Mouse (Mus musculus) heart, postnatal 0 days (tissue): ENCODE results near the gene Spint1. TPM values are rescaled to one million over a fixed set of nuclear protein-coding genes. Genes with fewer than 3 reads are reported as not detected.

Experiments used
- ATAC-seq: fragments of 200-750 bp; cut with Nextera tagmentation; 2 replicates; pipeline ENCODE4 v1.8.0; 2017; ENCODE audit warnings: low read depth, moderate number of reproducible peaks, moderate library complexity; ENCODE audit not compliant: insufficient read depth
- DNase-seq: peaks from one replicate; pipeline ENCODE4 v3.0.0-alpha.2; 2016; ENCODE audit warnings: low spot score
- H3K27ac ChIP-seq: fragments of 300-500 bp; sonication (generic); 2 replicates; pipeline ENCODE4 v1.5.1; 2014; ENCODE audit warnings: low read depth, mild to moderate bottlenecking
- H3K27me3 ChIP-seq: fragments of 300-500 bp; sonication (generic); 2 replicates; pipeline ENCODE4 v1.6.1; 2014; ENCODE audit warnings: low read length, mixed read lengths; ENCODE audit not compliant: control insufficient read depth, insufficient read depth
- H3K36me3 ChIP-seq: fragments of 300-500 bp; sonication (generic); replicated peaks from 2 replicates; pipeline ENCODE4 v1.6.1; 2014; ENCODE audit warnings: low read length, mixed read lengths; ENCODE audit not compliant: control insufficient read depth, insufficient read depth
- H3K4me1 ChIP-seq: fragments of 300-500 bp; sonication (generic); 2 replicates; pipeline ENCODE4 v1.6.1; 2014; ENCODE audit warnings: antibody characterized with exemption; ENCODE audit not compliant: control insufficient read depth, insufficient read depth
- H3K4me2 ChIP-seq: fragments of 300-500 bp; sonication (generic); 2 replicates; pipeline ENCODE4 v1.6.1; 2014; ENCODE audit warnings: low read depth, mild to moderate bottlenecking, low read length, moderate library complexity
- H3K4me3 ChIP-seq: fragments of 300-500 bp; sonication (generic); 2 replicates; pipeline ENCODE4 v1.5.1; 2014; ENCODE audit warnings: low read depth, low read length
- H3K9ac ChIP-seq: fragments of 300-500 bp; sonication (generic); replicated peaks from 2 replicates; pipeline ENCODE4 v1.6.1; 2014; ENCODE audit warnings: low read depth, low read length, mixed read lengths
- H3K9me3 ChIP-seq: fragments of 300-500 bp; sonication (generic); replicated peaks from 2 replicates; pipeline ENCODE4 v1.6.1; 2016; ENCODE audit warnings: low read length; ENCODE audit not compliant: control insufficient read depth
- CTCF ChIP-seq: IDR thresholded peaks from 2 replicates; pipeline ENCODE4 v1.5.1; 2016; ENCODE audit warnings: antibody characterized with exemption, control low read depth, low read depth
- EP300 ChIP-seq: IDR thresholded peaks from 2 replicates; pipeline ENCODE4 v1.6.1; 2016; ENCODE audit warnings: antibody characterized with exemption, low read depth
- WGBS: fragments of 180-500 bp; shearing (Covaris S2); extraction: QIAGEN DNeasy Blood & Tissue Kit; methylation state at CpG from one replicate; pipeline ENCODE4 v1.1.7; 2014; 5-methylcytosine and 5-hydroxymethylcytosine counted together
- polyA plus RNA-seq: library from polyadenylated mRNA; unstranded; fragments of >200 nt; fragmentation: Nextera tagmentation; extraction: Ambion mirVana; gene quantifications from 2 replicates; pipeline ENCODE4 v1.2.1, GENCODE M21; 2015
- total RNA-seq: library from RNA; depleted of rRNA; stranded (reverse); fragments of >200 nt; gene quantifications from 2 replicates; pipeline ENCODE4 v1.2.3, GENCODE M21; 2014; ENCODE audit warnings: low replicate concordance

The Spint1 gene
- total and polyA plus RNA-seq, 2 experiments from 2014 or later: 0.14 to 11.6 TPM

DNA sequence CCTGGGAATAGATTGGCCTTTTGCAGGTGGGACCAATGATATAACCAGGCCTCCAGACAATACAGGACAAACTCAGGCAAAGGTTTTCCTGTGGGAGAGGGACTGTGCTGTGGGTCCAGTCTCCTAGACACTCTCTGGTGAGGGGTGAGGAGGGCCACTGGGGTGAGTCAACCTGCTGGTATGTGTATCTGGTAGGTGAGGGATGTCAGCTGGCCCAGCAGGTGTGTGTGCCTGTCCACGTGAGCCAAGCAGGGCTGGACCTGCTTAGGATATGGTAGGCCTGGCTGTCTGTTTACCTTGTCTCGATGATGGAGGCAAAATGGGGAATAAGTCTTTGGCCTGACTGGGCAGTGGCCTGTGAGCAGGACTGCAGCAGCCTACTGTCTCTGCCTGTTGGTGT lies 1.5 kb downstream of the Spint1 start:
- H3K4me2 ChIP-seq: no peak overlapping the region
- no peak overlapping the region for H3K9ac ChIP-seq

DNA sequence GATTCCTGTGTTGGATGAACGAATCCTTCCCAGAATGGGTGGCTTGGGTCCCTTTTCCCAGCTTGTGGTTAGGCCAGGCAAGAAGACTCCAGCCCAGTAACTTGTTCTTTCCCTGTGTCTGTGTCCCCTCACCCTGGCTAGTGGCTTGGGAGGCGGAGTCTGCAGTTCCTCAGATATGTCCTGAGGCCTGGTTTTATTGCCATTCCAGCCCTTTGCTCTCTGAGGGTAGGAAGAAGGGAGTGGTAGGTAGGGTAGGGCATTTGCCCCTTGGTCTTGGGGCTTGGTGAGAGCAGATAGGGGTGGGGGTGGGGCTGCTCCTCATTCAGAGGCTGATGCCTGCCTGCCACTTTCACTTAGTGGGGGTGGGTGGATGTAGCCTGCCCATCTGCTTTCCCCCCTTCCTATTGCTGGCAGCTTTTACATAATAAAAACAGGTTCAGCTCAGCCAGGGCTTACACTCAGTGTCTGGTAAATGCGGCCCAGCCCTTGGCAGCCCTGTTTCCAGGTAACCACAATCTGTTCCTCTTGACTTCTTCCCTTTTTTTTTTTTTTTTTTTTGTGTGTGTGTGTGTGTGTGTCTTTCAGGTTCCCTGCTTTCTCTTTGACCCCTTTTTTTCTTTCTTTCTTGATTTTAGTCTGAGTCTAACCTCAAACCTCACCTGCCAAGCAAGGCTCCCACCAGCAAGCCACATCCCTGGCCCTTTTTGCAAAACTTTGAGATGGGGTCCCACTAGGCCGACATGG lies 3.1 kb downstream of the Spint1 start:
- no peak for DNase-seq
- Histone ChIP-seq H3K4me2 (no peak overlapping the region), H3K27ac (no peak overlapping the region), H3K4me1 (peaks cover 7% of the 10 kb centered on the region; the same call in 1 of the 2 replicates), H3K4me3 (no peak overlapping the region), H3K36me3 (no peaks in the 10 kb centered on the region), H3K9ac (no peak overlapping the region), H3K9me3 (no peaks in the 10 kb centered on the region), H3K27me3 (peaks cover 44% of the 10 kb centered on the region)
- no peak for ATAC-seq
- TF ChIP-seq EP300: no peak
- TF ChIP-seq CTCF: no peak
- WGBS: 59% methylated on average over 4 of the region's 4 CpGs

More for the DNA sequence above, 1.5 kb downstream of the Spint1 start:
- no peak for TF ChIP-seq EP300
- no peak for TF ChIP-seq CTCF
- no peaks in the 10 kb centered on the region for H3K9me3 ChIP-seq
- H3K27ac ChIP-seq: no peak overlapping the region
- H3K4me3 ChIP-seq: no peak overlapping the region
- DNase-seq: no peak
- H3K4me1 ChIP-seq: peaks cover 7% of the 10 kb centered on the region; the same call in 1 of the 2 replicates
- WGBS: 83% methylated on average over 2 of the region's 2 CpGs
- ATAC-seq: no peak
- no peaks in the 10 kb centered on the region for H3K36me3 ChIP-seq
- peaks cover 48% of the 10 kb centered on the region for H3K27me3 ChIP-seq

DNA sequence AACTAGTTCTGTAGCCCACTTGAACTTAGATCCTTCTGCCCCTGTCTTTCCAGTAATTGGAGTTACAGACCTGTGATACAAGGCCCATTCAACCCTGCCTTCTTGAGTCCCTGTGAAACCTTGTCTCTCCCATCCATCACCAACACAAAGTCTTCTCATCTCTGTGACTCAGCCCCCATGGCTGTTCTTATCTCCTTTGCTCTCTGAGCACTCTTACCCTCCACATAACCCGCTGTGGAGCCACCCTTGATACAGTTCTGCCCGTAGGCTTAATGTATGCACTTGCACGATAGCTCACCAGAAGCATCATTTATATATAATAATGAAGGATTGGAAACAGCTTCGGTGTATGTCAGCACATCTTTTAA lies 3.6 kb downstream of the Spint1 start:
- Histone ChIP-seq H3K27ac (no peak overlapping the region), H3K9me3 (no peaks in the 10 kb centered on the region), H3K27me3 (peaks cover 38% of the 10 kb centered on the region), H3K9ac (no peak overlapping the region), H3K4me2 (no peak overlapping the region), H3K4me1 (peaks cover 7% of the 10 kb centered on the region; the same call in 1 of the 2 replicates), H3K4me3 (no peak overlapping the region), H3K36me3 (no peaks in the 10 kb centered on the region)
- 69% methylated on average over 4 of the region's 4 CpGs for WGBS
- no peak for ATAC-seq
- DNase-seq: no peak
- TF ChIP-seq CTCF: no peak
- TF ChIP-seq EP300: no peak

DNA sequence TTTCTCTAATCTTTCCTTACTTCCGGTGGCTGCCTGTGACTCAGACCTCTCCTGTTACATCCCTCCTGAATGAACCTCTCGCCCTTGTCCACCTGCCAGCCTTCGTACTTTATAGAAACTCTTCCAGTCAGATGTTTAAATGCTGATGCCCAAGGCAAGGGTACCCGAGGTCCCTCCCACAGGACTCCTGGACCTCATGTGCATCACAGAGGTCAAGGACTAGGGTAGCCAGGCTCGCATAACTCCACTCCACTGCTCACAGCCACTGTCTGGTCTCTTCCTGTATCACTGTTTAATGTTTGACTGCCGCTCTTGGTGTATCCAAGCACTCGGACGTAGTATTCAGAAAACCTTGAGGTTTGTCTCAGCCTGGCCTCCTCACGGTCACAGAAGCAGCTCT lies 5.4 kb downstream of the Spint1 start:
- peaks cover 21% of the 10 kb centered on the region for H3K27me3 ChIP-seq
- H3K4me2 ChIP-seq: no peak overlapping the region

DNA sequence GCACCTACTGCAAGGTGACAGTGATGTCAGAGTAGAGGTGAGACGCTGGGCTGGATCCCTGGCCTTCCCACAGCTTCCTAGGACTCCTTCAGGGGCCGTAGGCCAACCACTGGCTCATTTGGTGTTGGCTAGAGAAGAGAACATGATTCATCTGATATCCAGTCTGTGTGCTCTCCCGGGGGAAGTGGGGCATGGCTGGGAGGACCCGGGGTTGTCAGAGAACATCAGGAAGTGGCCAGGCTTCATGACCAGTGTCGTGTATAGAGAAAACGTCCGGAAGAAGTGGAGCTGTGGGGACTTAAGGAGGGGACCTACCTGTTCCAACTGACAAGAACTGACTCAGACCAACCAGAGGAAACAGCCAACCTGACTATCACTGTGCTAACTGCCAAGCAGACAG lies 8.1 kb downstream of the Spint1 start:
- DNase-seq (no peak), ATAC-seq (no peak)
- Histone ChIP-seq H3K9ac (no peak overlapping the region), H3K4me1 (no peaks in the 10 kb centered on the region), H3K9me3 (no peaks in the 10 kb centered on the region), H3K36me3 (no peaks in the 10 kb centered on the region), H3K4me3 (no peak overlapping the region), H3K27me3 (peaks cover 4% of the 10 kb centered on the region; the same call in 1 of the 2 replicates), H3K4me2 (no peak overlapping the region), H3K27ac (no peak overlapping the region)
- WGBS: 64% methylated on average over 7 of the region's 7 CpGs
- TF ChIP-seq CTCF (no peak), EP300 (no peak)

More for the DNA sequence above, 5.4 kb downstream of the Spint1 start:
- Histone ChIP-seq H3K4me1 (no peaks in the 10 kb centered on the region), H3K27ac (no peak overlapping the region), H3K36me3 (no peaks in the 10 kb centered on the region), H3K4me3 (no peak overlapping the region), H3K9ac (no peak overlapping the region), H3K9me3 (no peaks in the 10 kb centered on the region)
- ATAC-seq: no peak
- TF ChIP-seq CTCF (no peak), EP300 (no peak)
- WGBS: 55% methylated on average over 9 of the region's 9 CpGs
- DNase-seq: no peak

DNA sequence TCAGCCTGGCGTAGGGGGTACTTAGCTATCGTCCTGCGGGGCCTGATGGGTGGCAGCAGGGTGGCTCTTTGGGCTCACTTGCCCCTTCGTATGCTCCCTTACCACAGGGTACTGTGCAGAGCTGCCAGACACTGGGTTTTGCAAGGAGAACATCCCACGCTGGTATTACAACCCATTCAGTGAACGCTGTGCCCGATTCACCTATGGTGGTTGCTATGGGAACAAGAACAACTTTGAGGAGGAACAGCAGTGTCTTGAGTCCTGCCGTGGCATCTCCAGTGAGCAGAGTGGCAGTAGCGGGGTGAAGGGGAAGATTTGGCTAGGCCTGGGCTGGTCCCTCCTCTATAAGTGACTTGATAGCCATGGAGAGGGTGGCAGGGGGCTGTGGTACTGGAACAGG lies 10.7 kb downstream of the Spint1 start:
- no peak overlapping the region for H3K4me2 ChIP-seq
- H3K4me1 ChIP-seq: no peaks in the 10 kb centered on the region
- ATAC-seq (no peak), DNase-seq (no peak)
- no peak overlapping the region for H3K4me3 ChIP-seq
- H3K27me3 ChIP-seq: peaks cover 8% of the 10 kb centered on the region; the same call in 1 of the 2 replicates
- H3K9ac ChIP-seq: no peak overlapping the region
- no peaks in the 10 kb centered on the region for H3K36me3 ChIP-seq
- H3K27ac ChIP-seq: no peak overlapping the region
- TF ChIP-seq CTCF: no peak
- TF ChIP-seq EP300: no peak
- H3K9me3 ChIP-seq: no peaks in the 10 kb centered on the region
- 83% methylated on average over 9 of the region's 9 CpGs for WGBS
